17 mouse cellular contexts compared by ENCODE assay signal in genomic region chr7:87846082-87846481, GRCm38 (mm10).
"Had no signal": no experiment of that assay in that cellular context is flagged by ENCODE, and none has a peak within 500 bp of the region (broad histone marks: within the 10 kb centered on the region; RNA-seq: fewer than 3 reads in every experiment).

No protein-coding gene starts in this region.

- H3K9ac ChIP-seq: liver, embryonic 13.5 days; liver, embryonic 15.5 days; liver, postnatal 0 days; midbrain, embryonic 13.5 days; midbrain, embryonic 15.5 days; neural tube, embryonic 12.5 days; stomach, embryonic 15.5 days had no signal

- ATAC-seq: liver, postnatal 0 days; midbrain, embryonic 13.5 days; midbrain, embryonic 15.5 days had no signal

- H3K4me2 ChIP-seq: liver, embryonic 11.5 days; liver, embryonic 13.5 days; liver, embryonic 15.5 days; midbrain, embryonic 11.5 days; midbrain, embryonic 13.5 days; midbrain, embryonic 15.5 days; neural tube, embryonic 12.5 days; stomach, embryonic 15.5 days had no signal

- H3K27ac ChIP-seq: liver, embryonic 13.5 days; liver, embryonic 15.5 days; macrophage; midbrain, embryonic 13.5 days; midbrain, embryonic 15.5 days; neural tube, embryonic 12.5 days; stomach, embryonic 15.5 days; stomach, postnatal 0 days had no signal

- H3K27me3 ChIP-seq: liver, embryonic 13.5 days; liver, embryonic 15.5 days; megakaryocyte, embryonic 14.5 days; midbrain, embryonic 13.5 days; midbrain, embryonic 15.5 days; neural tube, embryonic 12.5 days; stomach, embryonic 15.5 days had no signal

- H3K9me3 ChIP-seq: liver, embryonic 13.5 days; liver, embryonic 15.5 days; megakaryocyte, embryonic 14.5 days; midbrain, embryonic 13.5 days; midbrain, embryonic 15.5 days; neural tube, embryonic 12.5 days; stomach, embryonic 15.5 days had no signal

- H3K36me3 ChIP-seq: liver, embryonic 13.5 days; liver, embryonic 15.5 days; midbrain, embryonic 13.5 days; midbrain, embryonic 15.5 days; neural tube, embryonic 12.5 days; stomach, embryonic 15.5 days had no signal

- DNase-seq: liver; liver, embryonic 13.5 days; liver, postnatal 0 days; right cerebral cortex, postnatal 14 days; thymus, adult 2 months; thymus, postnatal 25 days; thymus, postnatal 4 days had no signal

- H3K4me3 ChIP-seq: liver, embryonic 13.5 days; liver, embryonic 15.5 days; megakaryocyte, embryonic 14.5 days; midbrain, embryonic 13.5 days; midbrain, embryonic 15.5 days; neural tube, embryonic 12.5 days; stomach, embryonic 15.5 days had no signal

- H3K4me1 ChIP-seq: liver, embryonic 13.5 days; liver, embryonic 15.5 days; megakaryocyte, embryonic 14.5 days; midbrain, embryonic 13.5 days; midbrain, embryonic 15.5 days; neural tube, embryonic 12.5 days; stomach, embryonic 15.5 days had no signal
